Mouse (Mus musculus) erythroblast, embryonic 14.5 days (primary cell): ENCODE measurements around the gene Pacrg.

Experiments used
- GATA1 ChIP-seq: IDR thresholded peaks from 2 replicates; pipeline ENCODE4 v1.6.1; 2012; ENCODE audit warnings: low read length, inconsistent platforms, mixed read lengths
- TAL1 ChIP-seq: IDR thresholded peaks from 3 replicates; pipeline ENCODE4 v1.6.1; 2012; ENCODE audit warnings: low read length, inconsistent platforms, mixed read lengths

DNA sequence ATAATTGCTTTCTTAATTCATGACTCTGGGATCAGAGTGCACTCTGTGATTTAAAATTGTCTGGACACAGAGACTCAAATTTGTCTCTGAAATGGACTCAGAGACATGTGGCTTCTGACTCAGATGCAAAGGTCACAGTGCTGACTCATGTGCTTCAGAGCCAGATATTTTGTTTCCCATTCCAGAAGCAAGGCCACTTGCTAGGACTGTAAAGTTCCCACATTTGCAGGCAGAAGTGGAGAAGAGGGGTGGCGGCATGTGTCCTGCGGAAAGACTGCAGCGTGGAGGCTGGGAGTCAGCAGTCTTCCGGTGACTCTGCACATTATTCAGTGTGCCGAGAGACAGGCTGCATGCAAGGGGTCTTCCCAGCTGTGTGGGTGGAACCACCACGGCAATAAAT is 137.3 kb downstream of the Pacrg start:
- TF ChIP-seq TAL1: no peak
- TF ChIP-seq GATA1: no peak
